Mouse (Mus musculus) heart, adult 9 months (tissue): Measurements from ENCODE around the gene Klc4.
A peak's percentile ranks its signal among the peaks of the same experiment; 100 is the strongest.

Experiments used
- DNase-seq, 2 experiments: peaks; one replicate each; pipeline ENCODE4 v3.0.0; 2022; ENCODE audit warnings: low spot score in 2 of 2

The Klc4 gene

GRCm38 (mm10) chr17:46651755-46652547, 6.1 kb upstream of the Klc4 start:
- DNase-seq, result no peak

DNA sequence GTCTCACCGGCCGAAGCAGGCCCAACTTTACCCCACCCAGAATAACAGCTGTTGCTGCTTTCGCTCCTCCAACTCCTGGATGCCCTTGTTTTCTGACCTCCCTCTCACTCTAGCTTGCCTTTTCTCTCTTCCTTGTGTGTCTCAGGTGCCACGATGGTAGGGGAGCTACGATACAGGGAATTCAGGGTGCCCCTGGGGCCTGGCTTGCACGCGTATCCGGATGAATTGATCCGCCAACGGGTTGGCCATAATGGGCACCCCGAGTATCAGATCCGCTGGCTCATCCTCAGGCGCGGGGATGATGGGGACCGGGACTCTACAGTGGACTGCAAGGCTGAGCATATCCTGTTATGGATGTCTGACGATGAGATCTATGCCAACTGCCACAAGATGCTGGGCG, 5.5 kb upstream of the Klc4 start:
- no peak for DNase-seq

DNA sequence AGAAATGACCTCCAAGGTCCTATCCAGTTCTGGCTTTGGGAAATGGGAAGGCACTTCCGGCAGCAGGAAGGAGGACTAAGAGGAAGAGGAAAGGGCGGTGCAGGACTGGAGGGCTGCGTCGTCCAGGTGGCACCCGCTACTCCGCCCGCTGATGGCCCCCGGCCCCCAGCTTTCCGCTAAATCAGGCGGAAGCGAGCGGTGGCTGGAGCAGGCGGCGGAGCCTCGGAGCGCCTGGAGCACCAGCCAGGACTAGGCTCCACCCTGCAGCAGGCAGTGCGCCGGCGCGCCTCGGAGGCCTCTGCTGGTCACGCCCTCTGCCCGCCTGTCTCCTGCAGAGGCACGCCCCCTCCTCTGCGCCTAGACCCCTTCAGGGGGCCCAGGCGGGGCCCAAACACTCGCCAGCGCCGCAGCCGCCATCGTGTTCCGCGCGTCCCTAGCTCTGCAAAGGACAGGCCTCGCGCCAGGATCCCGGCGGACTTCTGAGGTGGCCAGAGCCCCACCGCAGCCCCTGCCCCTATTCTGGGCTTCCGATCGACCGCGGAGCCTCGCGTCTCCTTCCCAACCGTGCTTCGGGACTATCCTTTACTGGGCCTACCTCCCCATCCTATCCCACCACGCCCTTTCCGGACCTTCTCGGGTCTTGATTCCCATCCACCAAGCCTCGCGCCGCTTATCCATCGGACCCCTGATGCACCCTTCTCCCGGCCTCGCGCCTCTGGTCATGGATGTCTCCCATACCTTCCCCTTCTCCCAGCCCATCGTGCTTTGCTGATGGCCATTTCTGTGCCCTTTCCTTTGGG, 4.6 kb upstream of the Klc4 start, which contains the start of gene Cul7:
TSS of gene Cul7 (plus strand) at position 106 of the 800 bp plus-strand sequence.
- peak; percentile 92 to 93 for DNase-seq

GRCm38 (mm10) chr17:46649811-46650210, 4.0 kb upstream of the Klc4 start:
- no peak for DNase-seq

- DNase-seq, result no peak
Observed at GRCm38 (mm10) chr17:46648436-46648835, 2.6 kb upstream of the Klc4 start.

DNA sequence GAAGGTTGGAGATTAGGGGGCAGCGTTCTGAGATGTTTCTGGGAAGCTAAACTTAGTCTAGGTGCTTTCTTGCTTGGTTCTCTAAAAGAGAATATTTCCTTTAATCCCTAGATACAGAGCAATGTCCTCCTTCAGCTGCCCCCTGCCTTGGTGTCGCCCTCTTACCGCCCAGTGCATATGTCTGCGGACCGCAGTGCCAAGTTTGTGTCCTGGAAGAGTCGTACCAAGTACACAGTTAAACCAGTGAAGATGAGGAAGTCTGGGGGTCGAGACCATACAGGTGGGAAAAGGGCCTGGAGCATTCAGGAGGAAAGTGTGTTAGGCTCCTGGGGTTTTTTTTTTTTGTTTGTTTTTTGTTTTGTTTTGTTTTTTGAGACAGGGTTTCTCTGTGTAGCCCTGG, 1.5 kb upstream of the Klc4 start:
- DNase-seq, result no peak

DNA sequence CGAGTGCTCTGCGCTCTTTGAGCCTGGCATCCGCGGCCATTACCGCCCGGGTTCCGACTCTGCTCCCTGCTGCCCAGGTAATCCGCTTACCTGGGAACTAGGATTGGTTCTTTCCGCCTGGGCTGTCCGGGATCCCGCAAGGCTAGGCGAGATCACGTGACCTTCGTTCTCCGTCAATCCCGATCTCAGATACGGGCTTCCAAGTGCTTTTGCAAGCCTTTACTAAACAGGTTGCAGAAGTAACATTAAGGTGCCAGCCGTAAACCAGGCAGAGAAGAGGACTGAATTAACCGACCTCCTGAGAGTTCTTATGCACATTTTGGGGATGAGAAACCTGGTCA, 470 bp upstream of the Klc4 start:
- DNase-seq, result no peak

DNA sequence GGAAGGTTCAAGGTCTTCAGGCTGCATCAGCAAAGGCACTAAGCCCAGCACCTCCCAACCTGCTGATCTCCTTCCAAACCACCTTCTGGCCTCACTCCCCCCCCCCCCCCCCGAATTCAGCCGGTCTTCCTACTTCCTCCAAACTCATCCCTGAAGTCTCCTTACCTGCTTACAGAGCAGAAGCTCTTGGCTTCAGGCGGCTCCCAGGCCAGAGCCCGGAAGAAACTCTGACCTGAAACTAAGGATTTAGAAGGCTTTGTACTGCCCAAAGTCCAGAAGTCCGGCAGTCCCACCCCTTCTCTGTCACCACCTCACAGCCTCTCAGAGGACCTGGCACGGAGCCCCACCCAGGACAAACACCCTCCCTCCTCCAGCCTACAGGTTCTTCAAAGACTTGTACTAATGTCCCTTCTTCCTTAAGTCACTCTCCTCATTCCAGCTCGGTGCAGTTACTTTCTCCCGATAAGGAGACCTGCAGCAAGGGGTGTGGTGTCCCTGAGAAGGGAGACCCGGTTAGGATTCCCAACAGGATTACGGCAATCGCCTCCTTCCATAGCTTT, 826 bp downstream of the Klc4 start:
- DNase-seq, result peak; percentile 57 to 59

DNA sequence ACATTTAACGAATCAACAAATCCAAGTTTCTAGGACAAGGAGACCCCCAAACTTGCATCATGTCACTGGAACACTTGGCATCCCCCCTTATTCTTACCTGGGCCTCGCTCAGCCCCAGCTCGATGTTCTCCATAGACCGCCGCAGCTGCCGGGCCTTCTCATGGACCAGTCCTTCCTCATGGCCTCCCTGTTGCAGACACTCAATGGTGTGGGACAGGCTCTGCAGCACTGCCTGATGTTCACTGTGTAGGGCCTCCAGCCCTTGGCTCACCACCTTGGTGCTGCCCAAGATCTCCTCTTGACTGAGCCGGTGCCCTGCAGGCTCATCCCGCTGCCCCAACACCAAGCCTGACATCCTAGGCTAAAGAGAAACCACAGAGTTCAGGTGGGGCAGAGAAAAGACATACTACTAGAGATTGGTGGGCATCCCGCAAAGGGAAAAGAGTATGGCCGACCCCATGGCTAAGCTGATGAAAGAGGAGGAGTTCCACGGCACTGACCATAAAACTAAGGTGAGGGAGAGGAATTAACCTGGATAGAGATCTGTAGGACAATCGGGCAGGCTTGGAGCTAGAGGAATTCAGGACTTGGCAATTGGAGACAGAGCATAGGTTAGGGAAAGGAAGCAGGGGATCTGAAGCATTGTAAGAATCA, 1.5 kb downstream of the Klc4 start:
- no peak for DNase-seq

GRCm38 (mm10) chr17:46642060-46642459, 3.8 kb downstream of the Klc4 start:
- DNase-seq, result no peak

DNA sequence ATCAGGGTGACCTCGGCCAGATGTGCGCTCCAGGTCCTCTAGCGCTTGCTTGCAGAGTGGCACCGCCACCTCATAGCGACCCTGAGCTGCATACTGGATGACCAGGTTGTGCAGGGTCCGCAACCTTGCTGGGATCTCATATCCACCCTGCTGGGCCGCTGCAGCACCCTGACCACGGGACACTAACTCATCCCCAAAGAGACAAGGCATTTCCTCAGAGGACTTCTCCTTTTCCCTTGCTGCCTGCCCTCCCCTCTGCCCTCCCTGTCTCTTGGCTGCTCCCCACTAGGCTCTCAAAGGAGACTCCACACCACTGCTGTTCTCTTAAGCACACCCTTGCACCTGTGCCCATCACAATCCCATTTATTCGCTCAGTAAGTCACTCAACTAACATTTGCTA, 5.9 kb downstream of the Klc4 start:
- DNase-seq, result no peak

GRCm38 (mm10) chr17:46636831-46637523, 8.8 kb downstream of the Klc4 start:
- peak; percentile 62 to 80 for DNase-seq

DNA sequence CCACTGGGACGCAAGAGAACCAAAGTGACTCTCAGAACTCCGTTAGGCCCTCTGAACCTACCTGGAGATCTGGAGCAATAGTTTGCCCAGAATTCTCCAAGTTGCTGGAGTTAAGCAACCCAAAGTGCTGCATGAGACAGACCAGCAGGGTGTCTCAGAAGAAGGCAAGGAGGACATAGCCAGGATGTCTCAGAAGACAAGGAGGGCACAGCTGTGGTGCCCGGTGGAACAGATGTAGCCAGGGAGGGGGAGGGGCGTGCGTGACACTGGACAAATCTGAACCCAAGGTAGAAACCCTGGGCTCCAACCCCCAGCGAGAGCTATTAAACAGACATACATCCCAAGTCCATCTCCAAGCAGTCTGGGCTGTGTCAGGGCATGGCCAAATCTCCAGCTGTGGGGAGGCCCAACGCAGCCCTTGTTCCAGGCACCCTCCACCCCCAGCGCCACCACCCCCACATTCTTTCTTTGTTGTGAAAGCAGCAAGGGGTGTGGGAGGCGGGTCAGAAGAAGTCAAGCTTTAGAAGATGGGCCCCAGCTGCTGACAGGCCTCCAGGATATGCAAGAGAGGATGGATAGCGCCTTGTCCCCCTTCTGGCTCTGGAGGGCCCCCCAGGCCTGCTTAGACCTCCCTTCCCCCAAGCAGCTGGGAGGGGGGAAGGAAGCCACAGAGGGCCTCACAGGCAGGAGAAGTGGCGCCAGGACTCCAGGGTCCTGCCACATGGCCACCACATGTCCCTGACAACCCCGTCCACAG, 16.0 kb downstream of the Klc4 start:
- peak; percentile 60 to 61 for DNase-seq

GRCm38 (mm10) chr17:46628791-46629684, 16.8 kb downstream of the Klc4 start, which contains the start of gene Ptk7:
Gene Ptk7, minus strand, starts transcription at chr17:46629504.
- DNase-seq, result peak in 1 of 2 experiments; percentile 35

DNA sequence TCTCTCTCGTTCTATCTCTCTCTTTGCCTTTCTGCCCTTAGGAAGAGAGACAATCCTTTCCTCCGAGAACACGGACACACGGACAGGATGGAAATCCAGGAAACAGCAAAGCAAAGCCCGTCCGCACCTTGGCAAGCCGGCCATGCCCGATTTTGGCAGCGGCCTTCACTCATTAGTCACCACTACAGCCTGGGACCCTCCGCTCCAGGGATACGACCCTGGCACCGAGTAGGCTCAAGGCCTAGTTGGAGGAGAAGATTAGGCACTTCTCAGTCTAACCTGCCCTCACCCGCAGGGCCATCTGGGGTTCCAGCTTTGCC, 17.4 kb downstream of the Klc4 start:
- DNase-seq, result no peak

GRCm38 (mm10) chr17:46627409-46627808, 18.4 kb downstream of the Klc4 start:
- DNase-seq, result no peak

DNA sequence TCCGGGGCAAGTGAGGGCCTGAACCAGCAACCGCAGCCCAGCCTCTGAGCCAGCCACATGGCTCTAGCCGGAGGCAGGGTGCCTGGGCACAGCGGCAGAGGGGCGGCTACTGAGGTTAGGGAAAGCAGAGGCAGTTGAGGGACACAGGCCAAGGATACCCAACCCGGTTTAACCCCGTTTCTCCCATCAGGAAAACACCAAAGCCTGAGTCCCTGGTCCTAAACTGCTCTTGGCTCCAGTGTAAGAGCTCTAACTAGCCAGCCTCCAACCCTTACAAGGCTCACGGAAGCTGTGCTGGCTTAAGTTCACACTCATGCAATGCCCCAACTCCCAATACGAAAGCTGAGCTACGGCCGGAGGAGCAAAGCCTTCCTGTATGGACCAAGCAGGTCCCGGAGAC, 21.2 kb downstream of the Klc4 start:
- DNase-seq, result no peak

DNA sequence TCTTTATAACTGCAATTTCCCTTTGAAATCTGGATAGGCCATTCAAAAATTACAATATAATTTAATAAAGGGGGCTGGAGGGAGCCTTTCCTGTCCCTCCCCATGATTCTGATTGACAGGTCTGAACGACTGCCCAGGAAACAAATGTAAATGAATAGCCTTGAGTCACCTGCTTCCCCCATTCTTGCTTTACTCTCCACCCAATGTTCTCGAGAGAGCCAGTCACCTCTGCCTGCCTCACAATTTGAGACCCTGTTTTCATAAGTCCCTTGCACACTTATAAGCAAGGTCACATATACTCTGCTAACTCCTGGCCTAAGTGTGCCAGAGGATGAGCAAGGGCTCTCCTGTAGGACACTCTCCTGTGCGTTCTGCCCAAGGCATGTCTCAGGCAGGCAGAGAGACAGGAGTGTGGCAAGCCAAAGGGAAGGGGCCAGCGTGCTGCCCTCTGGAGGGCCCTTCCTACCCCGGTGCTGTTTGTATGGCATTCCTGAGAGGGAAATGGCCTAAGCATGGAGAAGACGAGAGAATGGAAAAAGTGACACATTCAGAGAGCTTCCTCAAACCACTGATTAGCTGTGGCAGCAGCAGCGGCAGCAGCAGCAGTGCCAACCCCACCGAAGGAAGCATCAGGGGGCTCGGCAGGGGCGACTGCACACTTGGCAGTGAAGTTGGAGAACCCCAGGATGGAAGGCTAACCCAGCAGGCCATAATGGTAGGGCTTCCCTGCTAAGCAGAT, 21.8 kb downstream of the Klc4 start:
- peak; percentile 29 to 38 for DNase-seq

DNA sequence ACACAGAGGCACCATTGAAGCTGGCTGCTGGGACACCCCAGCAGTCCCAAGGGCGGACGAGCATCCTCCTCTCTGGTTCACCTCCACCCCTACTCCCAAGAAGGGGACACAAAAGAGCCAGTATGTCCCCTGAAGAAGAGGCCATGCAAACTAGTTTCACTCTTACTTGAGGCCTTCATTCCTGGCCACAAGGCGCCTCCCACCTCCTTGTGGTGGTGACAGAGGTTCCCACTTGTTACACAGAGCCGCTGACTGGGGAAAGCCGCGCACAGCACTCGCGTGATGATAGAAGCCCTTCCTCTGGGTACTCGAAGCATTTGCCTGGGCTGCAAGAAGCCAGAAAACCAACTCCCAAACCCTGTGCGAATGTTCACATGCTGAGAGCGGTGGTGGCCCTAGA, 23.6 kb downstream of the Klc4 start:
- no peak for DNase-seq
